Mouse (Mus musculus) lung, postnatal 0 days (tissue): ENCODE measurements around the gene Gab2. TPM values are rescaled to one million over a fixed set of nuclear protein-coding genes. Genes with fewer than 3 reads are reported as not detected.

Experiments
- ATAC-seq: fragments of 200-750 bp; cut with Nextera tagmentation; 2 replicates; pipeline ENCODE4 v1.8.0; 2017; ENCODE audit warnings: moderate library complexity
- DNase-seq: peaks from one replicate; pipeline ENCODE4 v3.0.0-alpha.2; 2016; ENCODE audit warnings: low spot score
- H3K27ac ChIP-seq: fragments of 300-500 bp; sonication (generic); 2 replicates; pipeline ENCODE4 v1.5.1; 2014; ENCODE audit warnings: antibody characterized with exemption, mild to moderate bottlenecking, low read length, mixed read lengths
- H3K27me3 ChIP-seq: fragments of 300-500 bp; sonication (generic); replicated peaks from 2 replicates; pipeline ENCODE4 v1.6.1; 2014; ENCODE audit warnings: low read length, mixed read lengths; ENCODE audit not compliant: insufficient read depth
- H3K36me3 ChIP-seq: fragments of 300-500 bp; sonication (generic); 2 replicates; pipeline ENCODE4 v1.6.1; 2014; ENCODE audit warnings: low read length, mixed read lengths; ENCODE audit not compliant: insufficient read depth
- H3K4me1 ChIP-seq: fragments of 300-500 bp; sonication (generic); 2 replicates; pipeline ENCODE4 v1.6.1; 2014; ENCODE audit warnings: antibody characterized with exemption, low read depth, low read length, mixed read lengths; ENCODE audit not compliant: insufficient read depth
- H3K4me2 ChIP-seq: fragments of 300-500 bp; sonication (generic); replicated peaks from 2 replicates; pipeline ENCODE4 v1.6.1; 2014; ENCODE audit warnings: low read depth, mild to moderate bottlenecking, low read length, moderate library complexity, mixed read lengths
- H3K4me3 ChIP-seq: fragments of 300-500 bp; sonication (generic); 2 replicates; pipeline ENCODE4 v1.5.1; 2014; ENCODE audit warnings: low read depth, low read length
- H3K9ac ChIP-seq: fragments of 300-500 bp; sonication (generic); replicated peaks from 2 replicates; pipeline ENCODE4 v1.6.1; 2014; ENCODE audit warnings: low read depth, mild to moderate bottlenecking
- H3K9me3 ChIP-seq: fragments of 300-500 bp; sonication (generic); 2 replicates; pipeline ENCODE4 v1.6.1; 2016; ENCODE audit warnings: low read length, mixed read lengths
- CTCF ChIP-seq: IDR thresholded peaks from 2 replicates; pipeline ENCODE4 v1.5.1; 2016; ENCODE audit warnings: antibody characterized with exemption, mild to moderate bottlenecking
- EP300 ChIP-seq: IDR thresholded peaks from 2 replicates; pipeline ENCODE4 v1.6.1; 2016; ENCODE audit warnings: antibody characterized with exemption, mild to moderate bottlenecking, control low read depth
- WGBS: fragments of 180-500 bp; shearing (Covaris S2); extraction: QIAGEN DNeasy Blood & Tissue Kit; methylation state at CpG from one replicate; pipeline ENCODE4 v1.1.7; 2014; 5-methylcytosine and 5-hydroxymethylcytosine counted together
- polyA plus RNA-seq: library from polyadenylated mRNA; unstranded; fragments of >200 nt; fragmentation: Nextera tagmentation; extraction: Ambion mirVana; gene quantifications from 2 replicates; pipeline ENCODE4 v1.2.1, GENCODE M21; 2015

The Gab2 gene
- polyA plus RNA-seq, 1 experiment from 2014 or later, result 7.7 TPM

- H3K36me3 ChIP-seq, result 0 out of 2 replicates have a peak, but pooled peaks cover 8% of the 10 kb centered on the region
- ATAC-seq (peak; percentile 55), DNase-seq (peak; percentile 72)
- H3K4me3 ChIP-seq, result no peak overlapping the region
- no peaks in the 10 kb centered on the region for H3K27me3 ChIP-seq
- no peaks in the 10 kb centered on the region for H3K9me3 ChIP-seq
- H3K4me2 ChIP-seq, result no peak overlapping the region
- no peak overlapping the region for H3K9ac ChIP-seq
- WGBS, result 44% methylated on average over 10 of the region's 10 CpGs
- no peak overlapping the region for H3K27ac ChIP-seq
- H3K4me1 ChIP-seq, result peaks cover 3% of the 10 kb centered on the region; the same call in 1 of the 2 replicates
- TF ChIP-seq CTCF, result no peak
- TF ChIP-seq EP300, result no peak
Observed at GRCm38 (mm10) chr7:97345229-97345871, 264.0 kb downstream of the Gab2 start.

GRCm38 (mm10) chr7:97346111-97346821 lies 264.9 kb downstream of the Gab2 start:
- Histone ChIP-seq H3K27ac (no peak overlapping the region), H3K4me1 (peaks cover under 1% of the 10 kb centered on the region; the same call in 1 of the 2 replicates), H3K27me3 (no peaks in the 10 kb centered on the region), H3K9me3 (no peaks in the 10 kb centered on the region), H3K4me3 (no peak overlapping the region), H3K36me3 (0 out of 2 replicates have a peak, but pooled peaks cover 8% of the 10 kb centered on the region), H3K9ac (no peak overlapping the region), H3K4me2 (no peak overlapping the region)
- no peak for TF ChIP-seq EP300
- no peak for TF ChIP-seq CTCF
- DNase-seq, result no peak
- WGBS, result 72% methylated on average over 9 of the region's 9 CpGs
- ATAC-seq, result no peak

- DNase-seq, result no peak
Observed at GRCm38 (mm10) chr7:97346822-97347166, 265.4 kb downstream of the Gab2 start.

DNA sequence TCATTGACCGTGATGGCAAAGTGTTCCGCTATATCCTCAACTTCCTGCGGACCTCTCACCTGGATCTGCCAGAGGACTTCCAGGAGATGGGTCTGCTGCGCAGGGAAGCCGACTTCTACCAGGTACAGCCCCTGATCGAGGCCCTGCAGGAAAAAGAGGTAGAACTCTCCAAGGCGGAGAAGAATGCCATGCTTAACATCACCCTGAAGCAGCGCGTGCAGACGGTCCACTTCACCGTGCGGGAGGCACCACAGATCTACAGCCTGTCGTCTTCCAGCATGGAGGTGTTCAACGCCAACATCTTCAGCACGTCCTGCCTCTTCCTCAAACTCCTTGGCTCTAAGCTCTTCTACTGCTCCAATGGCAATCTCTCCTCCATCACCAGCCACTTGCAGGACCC lies 266.1 kb downstream of the Gab2 start:
- Histone ChIP-seq H3K9ac (no peak overlapping the region), H3K27ac (no peak overlapping the region), H3K9me3 (no peaks in the 10 kb centered on the region), H3K4me1 (no peaks in the 10 kb centered on the region; the same call in 1 of the 2 replicates), H3K27me3 (no peaks in the 10 kb centered on the region), H3K36me3 (0 out of 2 replicates have a peak, but pooled peaks cover 8% of the 10 kb centered on the region), H3K4me2 (no peak overlapping the region), H3K4me3 (no peak overlapping the region)
- WGBS, result 96% methylated on average over 15 of the region's 15 CpGs
- DNase-seq (no peak), ATAC-seq (no peak)
- TF ChIP-seq EP300, result no peak
- no peak for TF ChIP-seq CTCF

More at GRCm38 (mm10) chr7:97346822-97347166, 265.4 kb downstream of the Gab2 start:
- ATAC-seq, result no peak
- Histone ChIP-seq H3K27me3 (no peaks in the 10 kb centered on the region), H3K4me3 (no peak overlapping the region), H3K4me1 (no peaks in the 10 kb centered on the region; the same call in 1 of the 2 replicates), H3K4me2 (no peak overlapping the region), H3K27ac (no peak overlapping the region), H3K9me3 (no peaks in the 10 kb centered on the region), H3K9ac (no peak overlapping the region), H3K36me3 (0 out of 2 replicates have a peak, but pooled peaks cover 8% of the 10 kb centered on the region)
- TF ChIP-seq CTCF (no peak), EP300 (no peak)
- 76% methylated on average over 3 of the region's 4 CpGs for WGBS

GRCm38 (mm10) chr7:97348318-97348717 lies 266.9 kb downstream of the Gab2 start:
- DNase-seq (no peak), ATAC-seq (no peak)
- TF ChIP-seq CTCF, result no peak
- no peak for TF ChIP-seq EP300
- Histone ChIP-seq H3K9me3 (no peaks in the 10 kb centered on the region), H3K27me3 (no peaks in the 10 kb centered on the region), H3K4me3 (no peak overlapping the region), H3K4me2 (no peak overlapping the region), H3K36me3 (0 out of 2 replicates have a peak, but pooled peaks cover 8% of the 10 kb centered on the region), H3K4me1 (no peaks in the 10 kb centered on the region; the same call in 1 of the 2 replicates), H3K9ac (no peak overlapping the region), H3K27ac (no peak overlapping the region)
- WGBS, result 81% methylated on average over 3 of the region's 3 CpGs

- WGBS, result 81% methylated on average over 5 of the region's 5 CpGs
- no peaks in the 10 kb centered on the region; the same call in 1 of the 2 replicates for H3K4me1 ChIP-seq
- no peak overlapping the region for H3K4me3 ChIP-seq
- ATAC-seq (no peak), DNase-seq (no peak)
- H3K36me3 ChIP-seq, result 0 out of 2 replicates have a peak, but pooled peaks cover 8% of the 10 kb centered on the region
- no peak overlapping the region for H3K27ac ChIP-seq
- no peak overlapping the region for H3K4me2 ChIP-seq
- no peaks in the 10 kb centered on the region for H3K9me3 ChIP-seq
- H3K27me3 ChIP-seq, result no peaks in the 10 kb centered on the region
- H3K9ac ChIP-seq, result no peak overlapping the region
- TF ChIP-seq CTCF (no peak), EP300 (no peak)
Observed at GRCm38 (mm10) chr7:97348836-97349235, 267.4 kb downstream of the Gab2 start.
